8 mouse cellular contexts compared by ENCODE assay signal in the genomic region with DNA sequence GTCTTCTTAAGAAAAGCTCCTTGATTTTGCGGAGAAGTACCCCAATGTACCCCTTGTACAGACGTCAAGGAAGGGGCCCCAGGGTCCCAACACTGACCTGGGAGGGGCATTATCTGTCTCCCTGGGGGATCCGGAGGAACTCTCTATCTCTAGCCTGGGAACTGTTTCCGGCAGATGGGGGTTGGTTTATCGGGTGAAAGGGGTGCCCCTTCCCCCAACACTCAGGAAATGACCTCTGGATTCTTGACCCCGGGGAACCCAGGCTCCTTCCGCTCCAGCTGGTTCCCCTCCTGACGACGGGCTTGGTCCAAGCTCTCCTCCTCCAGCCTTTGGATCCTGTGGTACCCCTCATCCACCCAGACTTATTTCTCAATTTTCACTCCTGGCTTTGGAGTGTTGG. TPM values are rescaled to one million over a fixed set of nuclear protein-coding genes. Genes with fewer than 3 reads are reported as not detected.
A peak's percentile ranks its signal among the peaks of the same experiment; 100 is the strongest.
DNase-seq lines count a peak whose midpoint lies in the region; ATAC-seq lines count a peak whose summit lies in the region.

No protein-coding gene starts in this region.

- intact Hi-C loops in heart, postnatal 36 days (cut with DNase I), result loop anchor here (2.0 kb wide), 1 partner anchor 51 kb away; no protein-coding TSS in a partner anchor

- no peaks in the 10 kb centered on the region for H3K36me3 ChIP-seq in neural tube, embryonic 11.5 days (ENCODE audit: control insufficient read depth, insufficient read depth, low read length)
- no peaks in the 10 kb centered on the region for H3K36me3 ChIP-seq in limb, embryonic 13.5 days
- no peaks in the 10 kb centered on the region for H3K36me3 ChIP-seq in midbrain, embryonic 15.5 days (replicated peaks)

- H3K9me3 ChIP-seq in neural tube, embryonic 11.5 days (ENCODE audit: control insufficient read depth, low read length), result no peaks in the 10 kb centered on the region
- no peaks in the 10 kb centered on the region for H3K9me3 ChIP-seq in limb, embryonic 13.5 days
- no peaks in the 10 kb centered on the region for H3K9me3 ChIP-seq in midbrain, embryonic 15.5 days

- peak overlapping the region; percentile 29 for H3K9ac ChIP-seq in neural tube, embryonic 11.5 days (ENCODE audit: low read length)
- no peak overlapping the region; the same call in 1 of the 2 replicates for H3K9ac ChIP-seq in limb, embryonic 13.5 days
- H3K9ac ChIP-seq in midbrain, embryonic 15.5 days, result peak overlapping the region; percentile 32; the same call in 1 of the 2 replicates

- peaks cover 32% of the 10 kb centered on the region for H3K4me1 ChIP-seq in neural tube, embryonic 11.5 days (ENCODE audit: control insufficient read depth, insufficient read depth, low read length)
- H3K4me1 ChIP-seq in limb, embryonic 13.5 days, result peaks cover 38% of the 10 kb centered on the region
- H3K4me1 ChIP-seq in midbrain, embryonic 15.5 days, result peaks cover 34% of the 10 kb centered on the region

- no peak overlapping the region for H3K27ac ChIP-seq in neural tube, embryonic 11.5 days (ENCODE audit: low read depth, low read length)
- no peak overlapping the region for H3K27ac ChIP-seq in limb, embryonic 13.5 days
- H3K27ac ChIP-seq in midbrain, embryonic 15.5 days, result no peak overlapping the region

- no peak for DNase-seq in neural tube, embryonic 11.5 days (ENCODE audit: low spot score)
- DNase-seq in neural tube, embryonic 10.5 days (ENCODE audit: extremely low spot score, low spot score), result no peak
- DNase-seq in heart, postnatal 36 days, result peak; percentile 43 to 50
- DNase-seq in urinary bladder, postnatal 10 days (ENCODE audit: low spot score), result no peak
- DNase-seq in thymus, postnatal 14 days, result no peak

- WGBS in neural tube, embryonic 11.5 days, result 8% methylated on average over 9 of the region's 9 CpGs
- 8% methylated on average over 9 of the region's 9 CpGs for WGBS in limb, embryonic 13.5 days
- 19% methylated on average over 9 of the region's 9 CpGs for WGBS in midbrain, embryonic 15.5 days

- no peak for ATAC-seq in neural tube, embryonic 11.5 days (ENCODE audit: insufficient read depth, low FRiP score, low TSS enrichment)
- no peak for ATAC-seq in limb, embryonic 13.5 days (ENCODE audit: low FRiP score, low read depth)
- no peak for ATAC-seq in midbrain, embryonic 15.5 days (replicated peaks)
- ATAC-seq in activated CD4-positive, CD25-positive, alpha-beta regulatory T cell, adult 4 months, result no peak

- peaks cover 26% of the 10 kb centered on the region for H3K27me3 ChIP-seq in neural tube, embryonic 11.5 days (ENCODE audit: control insufficient read depth, insufficient read depth, low read length)
- H3K27me3 ChIP-seq in limb, embryonic 13.5 days, result peaks cover 80% of the 10 kb centered on the region
- 0 out of 2 replicates have a peak, but pooled peaks cover 3% of the 10 kb centered on the region for H3K27me3 ChIP-seq in midbrain, embryonic 15.5 days (replicated peaks)

- peak overlapping the region; percentile 47 for H3K4me2 ChIP-seq in neural tube, embryonic 11.5 days (ENCODE audit: low read depth)
- H3K4me2 ChIP-seq in limb, embryonic 13.5 days (replicated peaks), result peak overlapping the region; percentile 94
- H3K4me2 ChIP-seq in midbrain, embryonic 15.5 days, result peak overlapping the region; percentile 97

- H3K4me3 ChIP-seq in neural tube, embryonic 11.5 days (ENCODE audit: low read depth, low read length), result peak overlapping the region; percentile 14
- H3K4me3 ChIP-seq in limb, embryonic 13.5 days, result peak overlapping the region; percentile 64
- H3K4me3 ChIP-seq in midbrain, embryonic 15.5 days, result peak overlapping the region; percentile 56

RNA-seq across cellular contexts. Expression of gene Rasgrp2, which starts 2.8 kb away (rescaled TPM):
- 17.6 and 20.3 TPM in 2 replicates for polyA plus RNA-seq in neural tube, embryonic 11.5 days (2014; fragmentation: Nextera tagmentation; extraction: Ambion mirVana)
- 10 to 100 TPM; 38.8 to 57.2 TPM for total RNA-seq in heart, postnatal 36 days (2021)
- 15.2 and 17.7 TPM in 2 replicates for polyA plus RNA-seq in limb, embryonic 13.5 days (2015; fragmentation: Nextera tagmentation; extraction: Ambion mirVana)
- 73.1 and 93.6 TPM in 2 replicates for polyA plus RNA-seq in midbrain, embryonic 15.5 days (2015; fragmentation: Nextera tagmentation; extraction: Ambion mirVana)
- 100 to 1,000 TPM; 128 to 133 TPM for polyA plus RNA-seq in activated CD4-positive, CD25-positive, alpha-beta regulatory T cell, adult 4 months (2017; shearing (Covaris generic))

RNA-seq across cellular contexts. Expression of gene Nrxn2, which starts 16.6 kb away (rescaled TPM):
- 13.4 and 14.5 TPM in 2 replicates for polyA plus RNA-seq in neural tube, embryonic 11.5 days (2014; fragmentation: Nextera tagmentation; extraction: Ambion mirVana)
- 1 to 10 TPM; 3.9 to 4.5 TPM for total RNA-seq in heart, postnatal 36 days (2021)
- 1.5 and 1.6 TPM in 2 replicates for polyA plus RNA-seq in limb, embryonic 13.5 days (2015; fragmentation: Nextera tagmentation; extraction: Ambion mirVana)
- 44.6 and 44.9 TPM in 2 replicates for polyA plus RNA-seq in midbrain, embryonic 15.5 days (2015; fragmentation: Nextera tagmentation; extraction: Ambion mirVana)
- polyA plus RNA-seq in activated CD4-positive, CD25-positive, alpha-beta regulatory T cell, adult 4 months (2017; shearing (Covaris generic)), result under 1 TPM in 1 of 2 experiments, not detected in 1; 0.16 TPM

RNA-seq across cellular contexts. Expression of gene Pygm, which starts 17.8 kb away (rescaled TPM):
- polyA plus RNA-seq in neural tube, embryonic 11.5 days (2014; fragmentation: Nextera tagmentation; extraction: Ambion mirVana), result 4.4 and 6.0 TPM in 2 replicates
- total RNA-seq in heart, postnatal 36 days (2021), result 1,000 to 10,000 TPM; 1,171 to 1,191 TPM
- 13.2 and 14.4 TPM in 2 replicates for polyA plus RNA-seq in limb, embryonic 13.5 days (2015; fragmentation: Nextera tagmentation; extraction: Ambion mirVana)
- 5.9 and 9.5 TPM in 2 replicates for polyA plus RNA-seq in midbrain, embryonic 15.5 days (2015; fragmentation: Nextera tagmentation; extraction: Ambion mirVana)
- polyA plus RNA-seq in activated CD4-positive, CD25-positive, alpha-beta regulatory T cell, adult 4 months (2017; shearing (Covaris generic)), result 1 to 10 TPM; 3.7 to 8.0 TPM

RNA-seq across cellular contexts. Expression of gene Sf1, which starts 38.5 kb away (rescaled TPM):
- 214 and 224 TPM in 2 replicates for polyA plus RNA-seq in neural tube, embryonic 11.5 days (2014; fragmentation: Nextera tagmentation; extraction: Ambion mirVana)
- 100 to 1,000 TPM in 1 of 2 experiments, 10 to 100 TPM in 1; 89.4 to 101 TPM for total RNA-seq in heart, postnatal 36 days (2021)
- polyA plus RNA-seq in limb, embryonic 13.5 days (2015; fragmentation: Nextera tagmentation; extraction: Ambion mirVana), result 130 and 148 TPM in 2 replicates
- 112 and 119 TPM in 2 replicates for polyA plus RNA-seq in midbrain, embryonic 15.5 days (2015; fragmentation: Nextera tagmentation; extraction: Ambion mirVana)
- 10 to 100 TPM; 47.6 to 48.6 TPM for polyA plus RNA-seq in activated CD4-positive, CD25-positive, alpha-beta regulatory T cell, adult 4 months (2017; shearing (Covaris generic))

Comparison
In these comparisons a context has a peak if more than half of its experiments do, and no peak if none do; other contexts are left out.
1. DNase-seq: peak in heart, postnatal 36 days (2 of 2); none in neural tube, embryonic 11.5 days (single experiment), neural tube, embryonic 10.5 days (single experiment), urinary bladder, postnatal 10 days (single experiment) and thymus, postnatal 14 days (single experiment).
2. H3K4me2 ChIP-seq: peak in every context shown above with its lines; median percentile 97 in midbrain, embryonic 15.5 days; 94 in limb, embryonic 13.5 days; 47 in neural tube, embryonic 11.5 days.
3. H3K4me3 ChIP-seq: peak in every context shown above with its lines; median percentile 64 in limb, embryonic 13.5 days; 56 in midbrain, embryonic 15.5 days; 14 in neural tube, embryonic 11.5 days.